ENCODE assay signal across 8 mouse cellular contexts in genomic region chr7:101301361-101301880, GRCm38 (mm10). TPM values are rescaled to one million over a fixed set of nuclear protein-coding genes. Genes with fewer than 3 reads are reported as not detected.
DNase-seq lines count a peak whose midpoint lies in the region; ATAC-seq and TF ChIP-seq lines count a peak whose summit lies in the region.

No protein-coding gene starts in this region.

- no peaks in the 10 kb centered on the region for H3K36me3 ChIP-seq in testis, adult 2 months (ENCODE audit: control insufficient read depth, insufficient read depth, low read length)
- no peaks in the 10 kb centered on the region for H3K36me3 ChIP-seq in hindbrain, embryonic 13.5 days
- peaks cover 24% of the 10 kb centered on the region for H3K36me3 ChIP-seq in megakaryocyte, embryonic 14.5 days (replicated peaks; ENCODE audit: low read length)

- H3K27me3 ChIP-seq in testis, adult 2 months (ENCODE audit: control insufficient read depth, insufficient read depth, low read length) = no peaks in the 10 kb centered on the region
- peaks cover 34% of the 10 kb centered on the region for H3K27me3 ChIP-seq in hindbrain, embryonic 13.5 days
- H3K27me3 ChIP-seq in megakaryocyte, embryonic 14.5 days (replicated peaks) = peaks cover 5% of the 10 kb centered on the region

- DNase-seq in frontal cortex, postnatal 36 days (ENCODE audit: low spot score in 2 of 2) = peak; percentile 33 to 34
- no peak for DNase-seq in frontal cortex, postnatal 10 days (ENCODE audit: low spot score in 2 of 2)
- DNase-seq in testis, postnatal 14 days (ENCODE audit: low spot score) = no peak
- peak; percentile 39 to 58 for DNase-seq in thymus, postnatal 10 days (ENCODE audit: low spot score in 2 of 2)
- DNase-seq in layer of hippocampus, postnatal 14 days (ENCODE audit: low spot score in 2 of 2) = no peak

- peak overlapping the region; percentile 78 for H3K9ac ChIP-seq in hindbrain, embryonic 13.5 days

- peak overlapping the region; percentile 94 for H3K4me2 ChIP-seq in hindbrain, embryonic 13.5 days

- TF ChIP-seq CTCF in testis, adult 2 months (IDR thresholded peaks at IDR 0.05; ENCODE audit: control insufficient read depth, insufficient read depth, insufficient replicate concordance, low read depth, low read length) = no peak

- no peak for TF ChIP-seq POLR2A in testis, adult 2 months (IDR thresholded peaks at IDR 0.05; ENCODE audit: control insufficient read depth, low read depth, low read length)

- H3K4me3 ChIP-seq in testis, adult 2 months (ENCODE audit: control insufficient read depth, low read depth, low read length) = peak overlapping the region; percentile 64
- peak overlapping the region; percentile 70 for H3K4me3 ChIP-seq in hindbrain, embryonic 13.5 days
- peak overlapping the region; percentile 95 for H3K4me3 ChIP-seq in megakaryocyte, embryonic 14.5 days (replicated peaks)

- 1% methylated on average over 30 of the region's 30 CpGs for WGBS in hindbrain, embryonic 13.5 days

- H3K27ac ChIP-seq in testis, adult 2 months (ENCODE audit: control insufficient read depth, insufficient read depth, low read depth, low read length) = no peak overlapping the region
- peak overlapping the region; percentile 68 for H3K27ac ChIP-seq in hindbrain, embryonic 13.5 days

- H3K4me1 ChIP-seq in testis, adult 2 months (ENCODE audit: control insufficient read depth, insufficient read depth, low read length) = peaks cover 20% of the 10 kb centered on the region
- peaks cover 25% of the 10 kb centered on the region for H3K4me1 ChIP-seq in hindbrain, embryonic 13.5 days (replicated peaks)
- peaks cover 46% of the 10 kb centered on the region for H3K4me1 ChIP-seq in megakaryocyte, embryonic 14.5 days

- ATAC-seq in hindbrain, embryonic 13.5 days (ENCODE audit: low FRiP score) = no peak

- H3K9me3 ChIP-seq in hindbrain, embryonic 13.5 days = no peaks in the 10 kb centered on the region
- no peaks in the 10 kb centered on the region for H3K9me3 ChIP-seq in megakaryocyte, embryonic 14.5 days

RNA-seq across cellular contexts. Expression of gene Atg16l2, which starts 0.6 kb away (rescaled TPM):
- 2.2 and 2.9 TPM in 2 replicates for polyA plus RNA-seq in testis, adult 2 months (2012; rRNA removed)
- polyA plus RNA-seq in hindbrain, embryonic 13.5 days (2015; fragmentation: Nextera tagmentation; extraction: Ambion mirVana) = 17.5 and 20.8 TPM in 2 replicates
- polyA plus RNA-seq in megakaryocyte, embryonic 14.5 days (2012; ENCODE audit: insufficient read depth, low replicate concordance) = 3.2 and 7.8 TPM in 2 replicates
- 10 to 100 TPM; 37.0 to 40.1 TPM for total RNA-seq in layer of hippocampus, postnatal 14 days (2021)

RNA-seq across cellular contexts. Expression of gene Stard10, which starts 15.5 kb away (rescaled TPM):
- polyA plus RNA-seq in testis, adult 2 months (2012; rRNA removed) = 619 and 654 TPM in 2 replicates
- 9.7 and 10.0 TPM in 2 replicates for polyA plus RNA-seq in hindbrain, embryonic 13.5 days (2015; fragmentation: Nextera tagmentation; extraction: Ambion mirVana)
- polyA plus RNA-seq in megakaryocyte, embryonic 14.5 days (2012; ENCODE audit: insufficient read depth, low replicate concordance) = 236 and 315 TPM in 2 replicates
- total RNA-seq in layer of hippocampus, postnatal 14 days (2021) = 10 to 100 TPM; 14.2 to 18.3 TPM

RNA-seq across cellular contexts. Expression of gene Arap1, which starts 46.4 kb away (rescaled TPM):
- 4.9 and 7.9 TPM in 2 replicates for polyA plus RNA-seq in testis, adult 2 months (2012; rRNA removed)
- polyA plus RNA-seq in hindbrain, embryonic 13.5 days (2015; fragmentation: Nextera tagmentation; extraction: Ambion mirVana) = 7.6 and 11.6 TPM in 2 replicates
- polyA plus RNA-seq in megakaryocyte, embryonic 14.5 days (2012; ENCODE audit: insufficient read depth, low replicate concordance) = 143 and 148 TPM in 2 replicates
- total RNA-seq in layer of hippocampus, postnatal 14 days (2021) = 10 to 100 TPM; 18.1 to 22.4 TPM

Comparison
In these comparisons a context has a peak if more than half of its experiments do, and no peak if none do; other contexts are left out.
1. DNase-seq: peak in frontal cortex, postnatal 36 days (2 of 2) and thymus, postnatal 10 days (2 of 2); none in frontal cortex, postnatal 10 days (0 of 2), testis, postnatal 14 days (single experiment) and layer of hippocampus, postnatal 14 days (0 of 2).
2. RNA of gene Stard10, which starts 15.5 kb away (polyA plus RNA-seq): 619 to 654 TPM in testis, adult 2 months and 236 to 315 TPM in megakaryocyte, embryonic 14.5 days; 9.7 to 10.0 TPM in hindbrain, embryonic 13.5 days; every median in the first group is over 10 times any median in the second.
3. RNA of gene Arap1, which starts 46.4 kb away (polyA plus RNA-seq): 143 to 148 TPM in megakaryocyte, embryonic 14.5 days; 7.6 to 11.6 TPM in hindbrain, embryonic 13.5 days and 4.9 to 7.9 TPM in testis, adult 2 months; every median in the first group is over 10 times any median in the second.
4. Peak in every context shown above with its lines, with median percentiles within 50 percentile points of each other: H3K4me3 ChIP-seq.